Mouse (Mus musculus): Measurements from ENCODE around the gene 1700022I11Rik. TPM values are rescaled to one million over a fixed set of nuclear protein-coding genes. Genes with fewer than 3 reads are reported as not detected.

1700022I11Rik gene
- polyA plus RNA-seq, 1 experiment = 0.48 TPM

GRCm38 (mm10) chr4:43032501-43032900 is 63.1 kb downstream of the 1700022I11Rik start:
- H3K4me3 ChIP-seq (ENCODE audit: insufficient read depth, poor library complexity, severe bottlenecking) = no peak overlapping the region
- H3K36me3 ChIP-seq (ENCODE audit: control insufficient read depth, insufficient read depth) = peaks cover 21% of the 10 kb centered on the region
- H3K79me3 ChIP-seq (ENCODE audit: low read depth) = no peaks in the 10 kb centered on the region
- no peaks in the 10 kb centered on the region for H3K27me3 ChIP-seq (ENCODE audit: control insufficient read depth, insufficient read depth, insufficient read length)
- peaks cover 18% of the 10 kb centered on the region for H3K79me2 ChIP-seq (ENCODE audit: control insufficient read depth, insufficient read depth)
- TF ChIP-seq USF1 (IDR thresholded peaks at IDR 0.05; ENCODE audit: low read depth) (no peak), MAX (IDR thresholded peaks at IDR 0.05) (no peak), CTCF (IDR thresholded peaks at IDR 0.05; ENCODE audit: control insufficient read depth, insufficient read depth, insufficient read length) (no peak), MYOD1 (IDR thresholded peaks at IDR 0.05; ENCODE audit: control insufficient read depth, insufficient read length, low read depth) (no peak), CEBPB (IDR thresholded peaks at IDR 0.05; ENCODE audit: low read depth) (no peak), FOSL1 (IDR thresholded peaks at IDR 0.05; ENCODE audit: insufficient read depth, low read length, poor library complexity, severe bottlenecking) (no peak), MYOG (IDR thresholded peaks at IDR 0.05; ENCODE audit: control insufficient read depth, extremely low read depth, insufficient read length) (no peak)
- H3ac ChIP-seq (ENCODE audit: control insufficient read depth, insufficient read length, low read depth) = no peak overlapping the region

Other genes with a start within 250 kb of the 1700022I11Rik start
- not detected for gene 4930578G10Rik, start 234.1 kb upstream of the 1700022I11Rik start, polyA plus RNA-seq (2012; fragmentation: generic; extraction: Trizol)
- not detected for gene Ccl19, start 213.0 kb upstream of the 1700022I11Rik start, polyA plus RNA-seq (2012; fragmentation: generic; extraction: Trizol)
- not detected for gene Ccl21a, start 195.6 kb upstream of the 1700022I11Rik start, polyA plus RNA-seq (2012; fragmentation: generic; extraction: Trizol)
- gene Fam205a1, start 115.7 kb upstream of the 1700022I11Rik start, polyA plus RNA-seq (2012; fragmentation: generic; extraction: Trizol) = not detected
- not detected for gene Gm12394, start 112.8 kb upstream of the 1700022I11Rik start, polyA plus RNA-seq (2012; fragmentation: generic; extraction: Trizol)
- gene Fam205c, start 95.4 kb upstream of the 1700022I11Rik start, polyA plus RNA-seq (2012; fragmentation: generic; extraction: Trizol) = not detected
- gene Phf24, start 52.9 kb upstream of the 1700022I11Rik start, polyA plus RNA-seq (2012; fragmentation: generic; extraction: Trizol) = not detected
- gene Dnajb5, start 19.8 kb upstream of the 1700022I11Rik start, polyA plus RNA-seq (2012; fragmentation: generic; extraction: Trizol) = 5.3 TPM
- 319 TPM for gene Vcp, start 30.9 kb downstream of the 1700022I11Rik start, polyA plus RNA-seq (2012; fragmentation: generic; extraction: Trizol)
- gene Fancg, start 40.9 kb downstream of the 1700022I11Rik start, polyA plus RNA-seq (2012; fragmentation: generic; extraction: Trizol) = 3.2 TPM
- 4.9 TPM for gene Pigo, start 56.2 kb downstream of the 1700022I11Rik start, polyA plus RNA-seq (2012; fragmentation: generic; extraction: Trizol)
- 133 TPM for gene Stoml2, start 62.1 kb downstream of the 1700022I11Rik start, polyA plus RNA-seq (2012; fragmentation: generic; extraction: Trizol)
- 4.8 TPM for gene Fam214b, start 76.6 kb downstream of the 1700022I11Rik start, polyA plus RNA-seq (2012; fragmentation: generic; extraction: Trizol)
- 0.08 TPM for gene Unc13b, start 89.3 kb downstream of the 1700022I11Rik start, polyA plus RNA-seq (2012; fragmentation: generic; extraction: Trizol)